Mouse (Mus musculus): Measurements from ENCODE around the gene Slc23a2. TPM values are rescaled to one million over a fixed set of nuclear protein-coding genes. Genes with fewer than 3 reads are reported as not detected.

Gene Slc23a2
- polyA plus RNA-seq, 1 experiment from 2014 or later: 3.7 TPM

DNA sequence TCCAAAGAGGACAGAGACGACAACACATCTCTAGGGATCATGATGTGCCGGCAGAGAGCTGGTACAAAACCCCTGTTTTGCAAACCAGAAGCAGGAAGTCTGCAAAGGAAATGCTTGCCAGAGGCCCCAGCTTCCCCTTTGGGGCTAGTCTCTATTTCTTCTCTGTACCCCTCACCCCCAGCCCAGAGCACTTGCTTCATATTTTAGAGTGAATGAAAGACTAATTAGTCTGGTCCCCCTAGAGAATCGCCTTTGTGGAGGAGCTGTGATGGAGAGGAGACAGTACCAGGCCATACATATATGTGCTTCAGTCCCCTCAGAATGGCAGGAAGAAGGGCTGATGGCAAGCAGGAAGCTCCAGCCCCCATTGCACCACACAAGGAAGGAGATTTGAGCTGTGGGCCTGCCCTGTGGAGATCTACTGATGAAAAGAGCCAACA lies 125.5 kb downstream of the Slc23a2 start:
- no peak for ATAC-seq (ENCODE audit: insufficient read depth)
- Histone ChIP-seq H3K4me3 (replicated peaks) (no peak overlapping the region), H3K9ac (no peak overlapping the region), H3K4me1 (replicated peaks) (peaks cover 21% of the 10 kb centered on the region), H3K27ac (replicated peaks) (peak overlapping the region; percentile 58; the same call in 1 of the 2 replicates), H3K36me3 (replicated peaks) (no peaks in the 10 kb centered on the region), H3K27me3 (peaks cover 2% of the 10 kb centered on the region; the same call in 1 of the 2 replicates), H3K4me2 (peak overlapping the region; percentile 32; the same call in 1 of the 2 replicates), H3K9me3 (replicated peaks) (no peaks in the 10 kb centered on the region)
- 25% methylated on average over 3 of the region's 3 CpGs for WGBS (ENCODE audit: insufficient replicate concordance)

DNA sequence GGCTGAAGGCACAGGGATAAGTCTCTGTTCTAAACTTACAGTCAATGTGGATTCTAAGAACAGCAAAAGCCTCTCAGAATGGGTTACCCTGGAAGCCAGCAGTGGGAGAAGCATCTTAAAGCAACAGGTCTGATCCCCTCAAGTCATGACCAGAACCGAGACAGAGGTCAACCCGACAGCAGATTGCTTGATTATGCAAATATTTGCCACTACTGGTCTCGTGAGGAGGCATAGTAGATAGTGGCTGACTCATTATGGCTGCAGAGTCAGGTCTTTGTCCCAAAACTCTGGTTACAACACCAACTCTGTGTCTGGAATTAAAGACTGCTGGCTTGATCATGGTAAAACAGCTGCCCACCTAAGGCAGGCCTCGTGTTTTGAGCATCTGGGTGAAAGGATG lies 126.8 kb downstream of the Slc23a2 start:
- Histone ChIP-seq H3K9ac (no peak overlapping the region), H3K27ac (replicated peaks) (no peak overlapping the region)

GRCm38 (mm10) chr2:132017611-132018010 lies 127.3 kb downstream of the Slc23a2 start:
- peaks cover 21% of the 10 kb centered on the region for H3K4me1 ChIP-seq (replicated peaks)
- no peak overlapping the region for H3K9ac ChIP-seq
- H3K4me2 ChIP-seq: no peak overlapping the region
- H3K36me3 ChIP-seq (replicated peaks): no peaks in the 10 kb centered on the region
- no peak overlapping the region for H3K27ac ChIP-seq (replicated peaks)
- 20% methylated on average over 7 of the region's 7 CpGs for WGBS (ENCODE audit: insufficient replicate concordance)
- ATAC-seq (ENCODE audit: insufficient read depth): no peak
- H3K9me3 ChIP-seq (replicated peaks): no peaks in the 10 kb centered on the region
- H3K27me3 ChIP-seq: peaks cover 2% of the 10 kb centered on the region; the same call in 1 of the 2 replicates
- H3K4me3 ChIP-seq (replicated peaks): no peak overlapping the region

More for the DNA sequence above, 126.8 kb downstream of the Slc23a2 start:
- 31% methylated on average over 4 of the region's 4 CpGs for WGBS (ENCODE audit: insufficient replicate concordance)
- no peak overlapping the region for H3K4me2 ChIP-seq
- H3K9me3 ChIP-seq (replicated peaks): no peaks in the 10 kb centered on the region
- peaks cover 21% of the 10 kb centered on the region for H3K4me1 ChIP-seq (replicated peaks)
- H3K4me3 ChIP-seq (replicated peaks): no peak overlapping the region
- H3K36me3 ChIP-seq (replicated peaks): no peaks in the 10 kb centered on the region
- H3K27me3 ChIP-seq: peaks cover 2% of the 10 kb centered on the region; the same call in 1 of the 2 replicates
- ATAC-seq (ENCODE audit: insufficient read depth): no peak

DNA sequence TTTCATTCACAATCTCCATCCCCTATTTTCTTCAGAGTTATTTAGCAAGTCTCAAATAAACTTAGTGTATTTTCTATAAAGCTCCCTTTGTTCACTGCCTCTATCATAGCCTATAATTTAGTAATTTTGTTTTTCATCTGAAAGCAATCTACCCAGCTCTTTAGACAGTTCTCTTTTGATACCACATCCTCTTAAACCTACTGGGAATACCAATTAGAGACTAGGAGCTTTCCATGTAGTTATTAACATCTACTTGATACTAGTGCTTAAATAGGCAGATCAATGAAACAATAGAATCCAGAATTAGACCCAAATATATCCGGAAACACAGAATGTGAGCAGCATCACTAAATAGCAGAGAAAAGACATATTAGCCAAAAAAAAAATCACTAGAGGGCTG lies 128.9 kb downstream of the Slc23a2 start:
- H3K36me3 ChIP-seq (replicated peaks): no peaks in the 10 kb centered on the region
- H3K27ac ChIP-seq (replicated peaks): no peak overlapping the region
- no peaks in the 10 kb centered on the region for H3K9me3 ChIP-seq (replicated peaks)
- H3K4me2 ChIP-seq: no peak overlapping the region
- no peak overlapping the region for H3K9ac ChIP-seq
- WGBS (ENCODE audit: insufficient replicate concordance): 71% methylated on average over 1 of the region's 1 CpGs
- peaks cover 11% of the 10 kb centered on the region for H3K4me1 ChIP-seq (replicated peaks)
- H3K27me3 ChIP-seq: peaks cover 2% of the 10 kb centered on the region; the same call in 1 of the 2 replicates
- H3K4me3 ChIP-seq (replicated peaks): no peak overlapping the region
- ATAC-seq (ENCODE audit: insufficient read depth): no peak

DNA sequence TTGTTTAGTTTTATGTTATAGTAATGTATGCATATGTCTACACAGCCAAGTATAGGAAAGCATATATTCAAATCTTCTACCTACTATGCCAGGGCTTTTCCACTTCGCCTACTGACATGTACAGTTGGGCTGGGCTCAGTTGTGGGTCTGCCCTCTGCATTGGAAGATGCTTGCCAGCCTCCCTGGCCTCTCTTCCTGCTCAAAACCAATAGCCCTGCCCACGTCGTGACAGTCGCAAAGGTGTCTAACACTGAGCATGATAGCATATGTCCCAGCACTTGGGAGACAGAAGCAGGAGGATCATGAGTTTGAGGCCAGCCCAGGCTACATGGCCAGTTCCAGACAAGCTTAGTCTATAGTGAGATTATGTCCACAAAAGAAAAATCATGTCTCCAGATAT lies 131.8 kb downstream of the Slc23a2 start:
- H3K4me3 ChIP-seq (replicated peaks): no peak overlapping the region
- ATAC-seq (ENCODE audit: insufficient read depth): no peak
- WGBS (ENCODE audit: insufficient replicate concordance): 68% methylated on average over 4 of the region's 4 CpGs

DNA sequence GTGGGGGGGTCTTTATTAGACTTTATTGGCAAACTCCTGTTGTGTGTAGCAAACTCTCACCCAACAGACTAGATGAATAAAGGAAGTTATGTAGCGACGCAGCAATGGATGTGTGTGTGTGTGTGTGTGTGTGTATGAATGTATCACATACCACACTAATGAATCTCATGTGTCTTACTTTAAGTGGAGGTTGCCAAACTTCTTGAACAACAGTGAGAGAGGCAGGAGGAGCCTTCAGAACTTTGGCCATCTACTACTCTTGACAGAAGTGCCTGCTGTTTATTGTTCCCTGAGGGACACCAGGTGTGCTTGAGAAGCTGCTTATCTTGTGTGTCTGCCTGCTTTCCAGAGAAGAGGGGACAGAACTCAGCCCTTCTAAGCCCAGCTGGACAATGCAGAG lies 134.1 kb downstream of the Slc23a2 start:
- Histone ChIP-seq H3K4me2 (no peak overlapping the region), H3K36me3 (replicated peaks) (no peaks in the 10 kb centered on the region), H3K4me3 (replicated peaks) (no peak overlapping the region), H3K9ac (no peak overlapping the region), H3K9me3 (replicated peaks) (no peaks in the 10 kb centered on the region), H3K27ac (replicated peaks) (no peak overlapping the region), H3K27me3 (no peaks in the 10 kb centered on the region), H3K4me1 (replicated peaks) (no peaks in the 10 kb centered on the region)
- ATAC-seq (ENCODE audit: insufficient read depth): no peak
- 70% methylated on average over 2 of the region's 2 CpGs for whole genome bisulfite sequencing (ENCODE audit: insufficient replicate concordance)

More for the DNA sequence above, 131.8 kb downstream of the Slc23a2 start:
- H3K9me3 ChIP-seq (replicated peaks): no peaks in the 10 kb centered on the region
- H3K9ac ChIP-seq: no peak overlapping the region
- peaks cover 8% of the 10 kb centered on the region for H3K4me1 ChIP-seq (replicated peaks)
- no peak overlapping the region for H3K4me2 ChIP-seq
- H3K36me3 ChIP-seq (replicated peaks): no peaks in the 10 kb centered on the region
- H3K27me3 ChIP-seq: no peaks in the 10 kb centered on the region
- no peak overlapping the region for H3K27ac ChIP-seq (replicated peaks)

- Histone ChIP-seq H3K4me3 (replicated peaks) (no peak overlapping the region), H3K9ac (no peak overlapping the region), H3K27me3 (no peaks in the 10 kb centered on the region), H3K4me2 (no peak overlapping the region), H3K27ac (replicated peaks) (no peak overlapping the region), H3K9me3 (replicated peaks) (no peaks in the 10 kb centered on the region), H3K36me3 (replicated peaks) (no peaks in the 10 kb centered on the region), H3K4me1 (replicated peaks) (no peaks in the 10 kb centered on the region)
- no peak for ATAC-seq (ENCODE audit: insufficient read depth)
- WGBS (ENCODE audit: insufficient replicate concordance): 37% methylated on average over 4 of the region's 4 CpGs
These were observed 136.7 kb downstream of the Slc23a2 start for GRCm38 (mm10) chr2:132008186-132008585.

- WGBS (ENCODE audit: insufficient replicate concordance): 41% methylated on average over 6 of the region's 6 CpGs
- no peaks in the 10 kb centered on the region for H3K27me3 ChIP-seq
- no peaks in the 10 kb centered on the region for H3K9me3 ChIP-seq (replicated peaks)
- H3K27ac ChIP-seq (replicated peaks): no peak overlapping the region
- H3K36me3 ChIP-seq (replicated peaks): no peaks in the 10 kb centered on the region
- H3K4me1 ChIP-seq (replicated peaks): no peaks in the 10 kb centered on the region
- H3K4me3 ChIP-seq (replicated peaks): no peak overlapping the region
- no peak overlapping the region for H3K9ac ChIP-seq
- no peak overlapping the region for H3K4me2 ChIP-seq
- ATAC-seq (ENCODE audit: insufficient read depth): no peak
These were observed 137.5 kb downstream of the Slc23a2 start for GRCm38 (mm10) chr2:132007475-132007819.

DNA sequence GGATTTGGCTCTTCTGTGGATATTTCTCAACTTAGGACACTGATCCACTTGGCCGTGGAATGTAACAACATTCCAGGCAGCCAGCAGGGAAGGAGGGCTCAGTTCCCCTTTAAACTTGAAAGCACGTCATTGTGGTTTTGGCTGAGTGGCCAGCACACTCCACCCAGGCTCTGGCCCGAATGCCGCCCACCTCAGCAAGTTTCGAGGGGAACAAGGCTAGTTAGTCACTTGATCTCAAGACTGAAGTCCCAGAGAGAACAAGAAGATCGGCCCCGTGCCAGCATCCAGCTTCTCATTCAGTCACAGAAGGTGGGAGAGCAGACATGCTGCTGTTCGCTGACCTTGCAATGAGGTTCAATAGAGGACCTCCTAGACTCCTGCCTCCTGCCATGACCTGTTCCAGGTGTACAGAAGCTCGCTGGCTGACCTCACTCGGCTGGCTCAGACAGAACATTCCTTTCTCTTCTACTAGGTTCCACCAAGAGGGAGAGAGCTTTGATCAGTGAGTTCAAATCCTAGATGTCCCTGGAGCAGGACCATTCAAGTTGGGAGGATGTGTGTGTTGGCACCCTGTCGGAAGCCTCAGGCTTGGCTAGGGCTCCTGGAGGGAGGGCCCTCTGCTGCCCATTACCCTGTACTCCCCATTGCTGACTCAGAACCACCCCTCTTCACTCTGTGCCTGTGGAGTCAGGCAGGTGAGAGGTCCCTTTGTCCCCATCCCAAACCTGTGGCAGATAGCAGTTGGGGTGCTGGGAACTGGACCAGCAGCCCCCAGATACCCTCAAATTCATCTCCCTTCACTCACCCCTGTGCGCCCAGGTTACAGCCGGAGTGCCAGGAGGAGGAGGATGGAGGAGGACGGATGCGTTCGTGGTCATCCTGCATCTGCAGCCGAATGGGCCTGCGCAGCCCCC lies 138.1 kb downstream of the Slc23a2 start:
- H3K27ac ChIP-seq (replicated peaks): no peak overlapping the region
- H3K9ac ChIP-seq: no peak overlapping the region
- no peak overlapping the region for H3K4me2 ChIP-seq
- H3K9me3 ChIP-seq (replicated peaks): no peaks in the 10 kb centered on the region
- WGBS (ENCODE audit: insufficient replicate concordance): 61% methylated on average over 18 of the region's 18 CpGs
- no peaks in the 10 kb centered on the region for H3K4me1 ChIP-seq (replicated peaks)
- no peaks in the 10 kb centered on the region for H3K27me3 ChIP-seq
- peak; percentile 25; the same call in 1 of the 2 replicates for ATAC-seq (ENCODE audit: insufficient read depth)
- H3K36me3 ChIP-seq (replicated peaks): no peaks in the 10 kb centered on the region
- H3K4me3 ChIP-seq (replicated peaks): no peak overlapping the region

DNA sequence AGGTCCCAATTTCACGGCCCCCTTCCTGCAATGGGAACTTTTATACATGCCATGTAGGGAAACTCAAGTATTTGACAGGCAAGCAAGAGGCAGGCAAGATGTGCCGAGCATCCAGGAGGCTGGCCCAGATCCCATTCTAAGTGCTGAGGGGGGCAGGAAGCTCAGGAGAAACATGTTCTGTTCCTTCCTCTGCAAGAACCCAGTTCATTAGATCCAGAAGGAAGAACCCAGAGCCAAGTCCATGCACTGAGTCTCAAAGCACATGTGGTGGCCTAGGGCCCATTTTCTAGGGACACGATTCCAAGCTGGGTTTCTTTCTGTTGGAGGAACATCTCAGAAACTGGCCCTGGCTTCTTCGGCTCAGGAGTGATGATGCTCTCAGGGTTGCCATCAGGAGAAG lies 139.5 kb downstream of the Slc23a2 start:
- no peak overlapping the region for H3K4me2 ChIP-seq
- H3K36me3 ChIP-seq (replicated peaks): no peaks in the 10 kb centered on the region
- no peaks in the 10 kb centered on the region for H3K4me1 ChIP-seq (replicated peaks)
- H3K27ac ChIP-seq (replicated peaks): no peak overlapping the region
- no peaks in the 10 kb centered on the region for H3K9me3 ChIP-seq (replicated peaks)
- no peak overlapping the region for H3K9ac ChIP-seq
- no peak overlapping the region for H3K4me3 ChIP-seq (replicated peaks)
- no peak for ATAC-seq (ENCODE audit: insufficient read depth)
- WGBS (ENCODE audit: insufficient replicate concordance): 67% methylated on average over 4 of the region's 4 CpGs
- no peaks in the 10 kb centered on the region for H3K27me3 ChIP-seq

- Histone ChIP-seq H3K36me3 (replicated peaks) (no peaks in the 10 kb centered on the region), H3K4me1 (replicated peaks) (no peaks in the 10 kb centered on the region), H3K27ac (replicated peaks) (no peak overlapping the region), H3K9me3 (replicated peaks) (no peaks in the 10 kb centered on the region), H3K4me3 (replicated peaks) (no peak overlapping the region), H3K4me2 (no peak overlapping the region), H3K9ac (no peak overlapping the region), H3K27me3 (no peaks in the 10 kb centered on the region)
- ATAC-seq (ENCODE audit: insufficient read depth): no peak
- 73% methylated on average over 9 of the region's 9 CpGs for WGBS (ENCODE audit: insufficient replicate concordance)
These were observed 140.3 kb downstream of the Slc23a2 start for GRCm38 (mm10) chr2:132004495-132005136.
